Mouse (Mus musculus): ENCODE data around the gene Polg. TPM values are rescaled to one million over a fixed set of nuclear protein-coding genes. Genes with fewer than 3 reads are reported as not detected.

Polg gene
- total and polyA plus RNA-seq, 3 experiments, result 53.1 to 116 (median 62.1) TPM

DNA sequence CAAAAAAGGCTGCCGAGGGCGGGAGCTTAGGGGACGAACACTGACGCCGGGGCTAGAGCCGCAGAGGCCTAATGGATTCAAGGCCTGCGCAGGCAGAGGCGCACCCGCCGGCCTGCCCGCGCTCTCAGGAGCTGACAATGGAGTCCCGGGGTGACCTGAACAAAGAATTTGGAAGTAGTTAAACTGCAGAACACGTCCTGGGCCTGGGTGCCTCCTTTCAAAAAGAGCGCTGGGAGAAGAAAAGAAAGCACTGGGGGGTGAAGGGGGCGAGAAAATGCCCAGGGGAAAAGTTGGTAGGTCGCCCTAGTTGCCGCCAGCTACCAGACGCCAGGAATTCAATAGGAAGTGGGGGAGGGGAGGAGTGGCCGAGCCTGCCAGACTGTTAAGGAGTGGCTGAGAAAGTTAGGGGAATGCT is 31.5 kb upstream of the Polg start:
- peaks cover 7% of the 10 kb centered on the region for H3K9me3 ChIP-seq (replicated peaks; ENCODE audit: low read length)
- no peak overlapping the region for H3K27ac ChIP-seq (ENCODE audit: insufficient read depth, low read depth)
- H3K79me2 ChIP-seq (replicated peaks; ENCODE audit: control insufficient read depth, extremely low read depth, insufficient read depth, poor library complexity, severe bottlenecking), result no peaks in the 10 kb centered on the region
- no peak overlapping the region for H3K4me2 ChIP-seq (ENCODE audit: insufficient read depth, low read depth, poor library complexity, severe bottlenecking)
- H3K9ac ChIP-seq (ENCODE audit: insufficient read depth, low read depth), result no peak overlapping the region
- H3K27me3 ChIP-seq (replicated peaks), result peaks cover 84% of the 10 kb centered on the region
- no peaks in the 10 kb centered on the region for H3K36me3 ChIP-seq (replicated peaks in 1 of 2; ENCODE audit: control insufficient read depth in 1 of 2, insufficient read depth in 1 of 2, low read length in 1 of 2)
- no peak overlapping the region for H3K4me3 ChIP-seq (replicated peaks in 1 of 3; ENCODE audit: low read depth in 2 of 3, low read length in 2 of 3, poor library complexity in 1 of 3)
- peaks cover 0 to 3% of the 10 kb centered on the region in 2 experiments; a peak in 1 of 4 replicates for H3K4me1 ChIP-seq (ENCODE audit: control insufficient read depth in 1 of 2, insufficient read depth in 2 of 2)
- TF ChIP-seq POLR2AphosphoS2 (IDR thresholded peaks at IDR 0.05; ENCODE audit: low read depth, low read length), result no peak
- TF ChIP-seq IRF4 (IDR thresholded peaks at IDR 0.05; ENCODE audit: low read depth, low read length), result no peak
- TF ChIP-seq MAX (IDR thresholded peaks at IDR 0.05; ENCODE audit: low read length), result no peak
- TF ChIP-seq MEF2A (IDR thresholded peaks at IDR 0.05; ENCODE audit: borderline replicate concordance, low read depth, low read length), result no peak
- no peak for TF ChIP-seq TCF12 (IDR thresholded peaks at IDR 0.05; ENCODE audit: low read depth, low read length)
- in situ Hi-C loops (cut with MboI; ENCODE audit: low pct_ligation_motif_present, low pct_unique_long_range_greater_than_20kb, low sequenced_read_pairs) (loop anchor here (5.0 to 10.0 kb wide), 3 partner anchors 50 to 227 kb away; no protein-coding TSS in a partner anchor), dilution Hi-C loops (cut with MboI; ENCODE audit: extremely low pct_ligation_motif_present, extremely low pct_unique_long_range_greater_than_20kb, low sequenced_read_pairs) (no loop called here)
- no peak for DNase-seq (ENCODE audit: extremely low read depth)

DNA sequence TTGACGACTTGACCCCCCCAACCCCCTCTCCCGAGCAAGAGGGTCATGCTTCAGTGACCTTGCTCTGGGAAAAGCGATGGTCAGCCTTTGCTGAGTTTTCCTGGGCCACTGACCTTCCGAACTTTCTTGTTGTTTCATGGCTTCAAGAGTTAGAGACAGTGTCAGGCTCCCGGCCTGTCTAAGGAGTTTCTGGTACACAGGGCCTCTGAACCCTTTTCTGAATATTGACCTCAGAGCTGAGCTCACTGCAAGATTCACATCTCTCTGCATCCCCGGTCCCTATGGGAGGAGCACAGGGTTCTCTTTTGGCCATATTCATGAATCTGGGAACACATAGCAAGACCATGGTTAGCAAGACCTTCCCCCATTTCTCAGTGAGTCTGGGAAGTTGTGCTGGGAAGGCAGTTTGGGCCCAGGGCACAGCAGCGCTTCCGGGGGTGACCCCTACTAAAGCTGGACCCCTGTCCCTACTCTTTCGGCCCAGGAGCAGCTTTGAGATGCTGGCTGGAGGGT is 30.7 kb upstream of the Polg start:
- Histone ChIP-seq H3K4me1 (ENCODE audit: control insufficient read depth in 1 of 2, insufficient read depth in 2 of 2) (peaks cover 0 to 3% of the 10 kb centered on the region in 2 experiments; a peak in 1 of 4 replicates), H3K9ac (ENCODE audit: insufficient read depth, low read depth) (no peak overlapping the region), H3K4me3 (replicated peaks in 1 of 3; ENCODE audit: low read depth in 2 of 3, low read length in 2 of 3, poor library complexity in 1 of 3) (no peak overlapping the region), H3K27me3 (replicated peaks) (peaks cover 84% of the 10 kb centered on the region), H3K27ac (ENCODE audit: insufficient read depth, low read depth) (no peak overlapping the region), H3K4me2 (ENCODE audit: insufficient read depth, low read depth, poor library complexity, severe bottlenecking) (0 out of 2 replicates have a peak overlapping the region, but pooled peaks have one; percentile 84), H3K9me3 (replicated peaks; ENCODE audit: low read length) (peaks cover 10% of the 10 kb centered on the region), H3K79me2 (replicated peaks; ENCODE audit: control insufficient read depth, extremely low read depth, insufficient read depth, poor library complexity, severe bottlenecking) (no peaks in the 10 kb centered on the region), H3K36me3 (replicated peaks in 1 of 2; ENCODE audit: control insufficient read depth in 1 of 2, insufficient read depth in 1 of 2, low read length in 1 of 2) (no peaks in the 10 kb centered on the region)
- in situ Hi-C loops (cut with MboI; ENCODE audit: low pct_ligation_motif_present, low pct_unique_long_range_greater_than_20kb, low sequenced_read_pairs), result loop anchor here (5.0 to 10.0 kb wide), 3 partner anchors 50 to 228 kb away; no protein-coding TSS in a partner anchor
- TF ChIP-seq ELF1 (IDR thresholded peaks at IDR 0.05; ENCODE audit: low read depth, low read length), result no peak
- TF ChIP-seq JUND (conservative IDR thresholded peaks at IDR 0.05; ENCODE audit: low read depth, low read length), result no peak
- no peak for TF ChIP-seq POLR2A (IDR thresholded peaks at IDR 0.05; ENCODE audit: low read depth, low read length)
- dilution Hi-C loops (cut with MboI; ENCODE audit: extremely low pct_ligation_motif_present, extremely low pct_unique_long_range_greater_than_20kb, low sequenced_read_pairs), result no loop called here
- DNase-seq (ENCODE audit: extremely low read depth), result no peak

DNA sequence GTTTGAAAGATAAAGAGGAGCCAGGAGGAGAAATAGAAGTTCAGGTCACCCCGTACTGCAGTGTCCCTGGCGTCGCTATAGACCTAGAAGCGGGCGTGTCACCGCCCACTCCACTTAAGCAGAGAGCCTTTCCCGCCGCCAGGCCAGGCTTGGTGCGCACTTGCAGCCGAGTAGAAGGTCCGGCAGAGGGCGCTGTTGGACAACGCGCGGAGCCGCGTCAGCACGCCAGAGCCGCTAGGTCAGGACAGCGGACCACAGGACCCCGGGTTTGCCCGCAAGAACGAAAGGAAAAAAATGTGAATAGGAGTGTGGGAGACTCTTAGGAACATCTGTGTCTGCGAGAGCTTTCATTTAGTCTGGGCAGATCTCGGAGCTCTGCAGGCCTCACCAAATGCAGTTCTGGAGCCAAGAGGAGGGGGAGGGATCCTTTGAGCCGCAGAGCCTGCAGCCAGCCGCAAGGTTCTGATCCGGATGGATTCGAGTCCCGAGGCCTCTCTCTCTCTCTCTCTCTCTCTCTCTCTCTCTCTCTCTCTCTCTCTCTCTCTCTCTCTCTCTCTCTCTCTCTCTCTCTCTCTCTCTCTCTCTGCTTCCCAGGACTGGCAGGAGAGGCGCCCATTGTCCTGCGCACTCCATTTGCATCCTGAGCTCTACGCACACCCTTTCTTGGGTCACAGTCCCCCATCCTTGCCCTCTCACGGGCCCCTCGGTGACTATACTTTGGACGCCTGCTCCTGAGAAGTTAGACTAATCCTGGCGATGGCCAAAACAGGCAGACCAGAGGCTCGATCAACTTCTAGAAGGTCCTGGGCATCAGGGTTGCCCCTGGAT is 30.0 kb upstream of the Polg start:
- H3K4me2 ChIP-seq (ENCODE audit: insufficient read depth, low read depth, poor library complexity, severe bottlenecking), result peak overlapping the region; percentile 84
- H3K36me3 ChIP-seq (replicated peaks in 1 of 2; ENCODE audit: control insufficient read depth in 1 of 2, insufficient read depth in 1 of 2, low read length in 1 of 2), result no peaks in the 10 kb centered on the region
- peaks cover 0 to 3% of the 10 kb centered on the region in 2 experiments; a peak in 1 of 4 replicates for H3K4me1 ChIP-seq (ENCODE audit: control insufficient read depth in 1 of 2, insufficient read depth in 2 of 2)
- dilution Hi-C loops (cut with MboI; ENCODE audit: extremely low pct_ligation_motif_present, extremely low pct_unique_long_range_greater_than_20kb, low sequenced_read_pairs), result no loop called here
- no peak for TF ChIP-seq JUN (IDR thresholded peaks at IDR 0.05; ENCODE audit: insufficient read depth, low read depth, low read length)
- TF ChIP-seq RCOR1 (conservative IDR thresholded peaks at IDR 0.05; ENCODE audit: low read depth, low read length), result no peak
- peak; percentile 86 for TF ChIP-seq SMC3 (IDR thresholded peaks at IDR 0.05; ENCODE audit: low read depth, low read length)
- peak; percentile 66 to 97 for TF ChIP-seq CTCF (conservative IDR thresholded peaks at IDR 0.05 in 1 of 2, IDR thresholded peaks at IDR 0.05 in 1 of 2; ENCODE audit: low read depth in 2 of 2, low read length in 2 of 2)
- no peak for TF ChIP-seq NRF1 (IDR thresholded peaks at IDR 0.05; ENCODE audit: low read depth, low read length)
- no peak for TF ChIP-seq USF2 (conservative IDR thresholded peaks at IDR 0.05; ENCODE audit: low read depth, low read length)
- TF ChIP-seq JUND (conservative IDR thresholded peaks at IDR 0.05; ENCODE audit: low read depth, low read length), result no peak
- TF ChIP-seq POLR2AphosphoS2 (IDR thresholded peaks at IDR 0.05; ENCODE audit: low read depth, low read length), result no peak
- TF ChIP-seq RAD21 (IDR thresholded peaks at IDR 0.05; ENCODE audit: low read depth, low read length), result peak; percentile 89
- TF ChIP-seq NELFE (IDR thresholded peaks at IDR 0.05; ENCODE audit: low read depth, low read length), result no peak
- TF ChIP-seq TCF12 (IDR thresholded peaks at IDR 0.05; ENCODE audit: low read depth, low read length), result no peak
- TF ChIP-seq TBP (conservative IDR thresholded peaks at IDR 0.05; ENCODE audit: low read depth, low read length), result no peak
- no peak for TF ChIP-seq POLR2A (IDR thresholded peaks at IDR 0.05; ENCODE audit: low read depth, low read length)
- no peaks in the 10 kb centered on the region for H3K79me2 ChIP-seq (replicated peaks; ENCODE audit: control insufficient read depth, extremely low read depth, insufficient read depth, poor library complexity, severe bottlenecking)
- peaks cover 10% of the 10 kb centered on the region for H3K9me3 ChIP-seq (replicated peaks; ENCODE audit: low read length)
- in situ Hi-C loops (cut with MboI; ENCODE audit: low pct_ligation_motif_present, low pct_unique_long_range_greater_than_20kb, low sequenced_read_pairs), result loop anchor here (5.0 to 10.0 kb wide), 3 partner anchors 51 to 229 kb away; no protein-coding TSS in a partner anchor
- DNase-seq (ENCODE audit: extremely low read depth), result peak; percentile 71
- H3K27ac ChIP-seq (ENCODE audit: insufficient read depth, low read depth), result no peak overlapping the region
- H3K27me3 ChIP-seq (replicated peaks), result peaks cover 80% of the 10 kb centered on the region
- no peak overlapping the region for H3K9ac ChIP-seq (ENCODE audit: insufficient read depth, low read depth)
- no peak overlapping the region for H3K4me3 ChIP-seq (replicated peaks in 1 of 3; ENCODE audit: low read depth in 2 of 3, low read length in 2 of 3, poor library complexity in 1 of 3)

Data from CH12.LX (cell line).